Mouse (Mus musculus) large intestine, adult 2 months (tissue): Measurements from ENCODE around the gene Slc25a44. TPM values are rescaled to one million over a fixed set of nuclear protein-coding genes. Genes with fewer than 3 reads are reported as not detected.
A peak's percentile ranks its signal among the peaks of the same experiment; 100 is the strongest.

Experiments
- DNase-seq: peaks from one replicate; pipeline ENCODE4 v3.0.0-alpha.2; 2012; ENCODE audit warnings: low read depth, low spot score
- WGBS: fragments of 180-500 bp; shearing (Covaris S2); methylation state at CpG from one replicate; pipeline ENCODE4 v1.1.7; 2018; 5-methylcytosine and 5-hydroxymethylcytosine counted together
- polyA plus RNA-seq: library from polyadenylated mRNA; depleted of rRNA; stranded (reverse); fragments of >200 nt; gene quantifications from 2 replicates; pipeline ENCODE4 v1.2.3, GENCODE M21; 2012; rRNA removed

The Slc25a44 gene
- polyA plus RNA-seq: 32.0 and 47.7 TPM in 2 replicates

- peak; percentile 99 for DNase-seq
- WGBS: under 1% methylated on average over 35 of the region's 35 CpGs
Observed at GRCm38 (mm10) chr3:88424605-88425329, at the start of gene Slc25a44. Slc25a44 (minus strand) TSS chr3:88425139.

- DNase-seq: no peak
- 73% methylated on average over 1 of the region's 1 CpGs for WGBS
Observed at GRCm38 (mm10) chr3:88473571-88473970, 48.6 kb upstream of the Slc25a44 start.

- no peak for DNase-seq
- 58% methylated on average over 5 of the region's 5 CpGs for WGBS
Observed at GRCm38 (mm10) chr3:88473020-88473419, 48.1 kb upstream of the Slc25a44 start.

GRCm38 (mm10) chr3:88470943-88471479, 46.1 kb upstream of the Slc25a44 start:
- WGBS: 16% methylated on average over 10 of the region's 10 CpGs

GRCm38 (mm10) chr3:88469466-88469865, 44.5 kb upstream of the Slc25a44 start:
- DNase-seq: no peak
- 87% methylated on average over 2 of the region's 2 CpGs for WGBS

More at GRCm38 (mm10) chr3:88470943-88471479, 46.1 kb upstream of the Slc25a44 start:
- DNase-seq: no peak

- WGBS: 32% methylated on average over 16 of the region's 16 CpGs
- DNase-seq: no peak
Observed at GRCm38 (mm10) chr3:88467116-88467824, 42.3 kb upstream of the Slc25a44 start.

- 84% methylated on average over 2 of the region's 2 CpGs for WGBS
- no peak for DNase-seq
Observed at GRCm38 (mm10) chr3:88465127-88465526, 40.2 kb upstream of the Slc25a44 start.

- 45% methylated on average over 3 of the region's 3 CpGs for WGBS
Observed at GRCm38 (mm10) chr3:88464425-88464824, 39.5 kb upstream of the Slc25a44 start.

GRCm38 (mm10) chr3:88460983-88461696, 36.2 kb upstream of the Slc25a44 start, which contains the start of gene Sema4a:
Sema4a (minus strand) TSS chr3:88461182.
- WGBS: 62% methylated on average over 12 of the region's 12 CpGs
- no peak for DNase-seq

More at GRCm38 (mm10) chr3:88464425-88464824, 39.5 kb upstream of the Slc25a44 start:
- DNase-seq: no peak

- DNase-seq: no peak
- 70% methylated on average over 5 of the region's 5 CpGs for WGBS
Observed at GRCm38 (mm10) chr3:88460029-88460428, 35.1 kb upstream of the Slc25a44 start.

- 15% methylated on average over 14 of the region's 14 CpGs for WGBS
- no peak for DNase-seq
Observed at GRCm38 (mm10) chr3:88458778-88459219, 33.9 kb upstream of the Slc25a44 start.

- WGBS: 59% methylated on average over 7 of the region's 7 CpGs
- no peak for DNase-seq
Observed at GRCm38 (mm10) chr3:88456746-88457532, 32.0 kb upstream of the Slc25a44 start.

GRCm38 (mm10) chr3:88456313-88456712, 31.4 kb upstream of the Slc25a44 start:
- peak; percentile 96 for DNase-seq
- WGBS: 29% methylated on average over 8 of the region's 8 CpGs

GRCm38 (mm10) chr3:88455588-88456264, 30.8 kb upstream of the Slc25a44 start:
- 25% methylated on average over 18 of the region's 18 CpGs for WGBS

GRCm38 (mm10) chr3:88454762-88455587, 30.0 kb upstream of the Slc25a44 start:
- no peak for DNase-seq

More at GRCm38 (mm10) chr3:88455588-88456264, 30.8 kb upstream of the Slc25a44 start:
- DNase-seq: no peak

GRCm38 (mm10) chr3:88453986-88454385, 29.0 kb upstream of the Slc25a44 start:
- DNase-seq: no peak
- 73% methylated on average over 8 of the region's 8 CpGs for WGBS

More at GRCm38 (mm10) chr3:88454762-88455587, 30.0 kb upstream of the Slc25a44 start:
- 30% methylated on average over 9 of the region's 9 CpGs for WGBS

GRCm38 (mm10) chr3:88453369-88453768, 28.4 kb upstream of the Slc25a44 start:
- no peak for DNase-seq
- 83% methylated on average over 8 of the region's 8 CpGs for WGBS

- DNase-seq: no peak
- 80% methylated on average over 6 of the region's 6 CpGs for WGBS
Observed at GRCm38 (mm10) chr3:88452716-88453115, 27.8 kb upstream of the Slc25a44 start.
